Mouse (Mus musculus) cerebellum, adult 2 months (tissue): ENCODE data around the gene 5430419D17Rik.

Experiments used
- CTCF ChIP-seq: fragments of 200-500 bp; IDR thresholded peaks from 2 replicates; pipeline ENCODE4 v1.5.1; 2011; ENCODE audit warnings: low read depth, mild to moderate bottlenecking, control low read depth, low read length, moderate library complexity, borderline replicate concordance; ENCODE audit not compliant: insufficient read depth
- POLR2A ChIP-seq: fragments of 200-500 bp; IDR thresholded peaks from 2 replicates; pipeline ENCODE4 v1.6.1; 2011; ENCODE audit warnings: low read length, control low read depth, borderline replicate concordance; ENCODE audit not compliant: insufficient read depth

GRCm38 (mm10) chr7:131337502-131338068 is 163.4 kb downstream of the 5430419D17Rik start:
- TF ChIP-seq POLR2A (no peak), CTCF (no peak)
